Mouse (Mus musculus) T-helper 17 cell (primary cell): ENCODE data around the gene Calhm5.

ENCODE experiments used
- in situ Hi-C, 2 experiments: fragments of 300-600 bp; cut with MboI, MseI; formaldehyde crosslinking; loops; 1 replicate in 1 of 2; 2 replicates in 1 of 2; pipeline ENCODE4 v1.15.1; 2025; ENCODE audit warnings: high pct_unique_total_duplicates in 2 of 2

The Calhm5 gene

GRCm38 (mm10) chr10:34096418-34096883 is at the start of gene Calhm5:
TSS of gene Calhm5 (minus strand) at chr10:34096519.
- in situ Hi-C loops, result no loop called here

DNA sequence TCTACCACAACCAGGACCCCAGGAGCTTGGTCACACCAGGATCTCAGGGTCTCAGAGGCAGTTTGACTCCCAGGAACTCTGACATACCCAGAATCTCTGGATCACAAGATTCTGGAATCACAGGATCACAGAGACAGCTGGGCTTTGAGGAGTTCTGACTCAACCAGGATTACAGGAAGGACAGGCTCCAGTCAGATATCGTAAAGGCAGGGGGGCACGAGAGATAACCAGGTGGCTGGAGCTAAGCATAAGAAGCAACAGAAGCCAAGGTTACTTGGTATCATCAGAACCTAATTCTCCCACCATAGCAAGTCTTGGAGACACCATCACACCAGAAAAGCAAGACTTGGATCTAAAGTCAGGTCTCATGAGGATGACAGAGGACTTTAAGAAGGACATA is 45.4 kb upstream of the Calhm5 start:
- in situ Hi-C loops, result loop anchor here in 1 of 2 experiments (10.0 kb wide), 1 partner anchor 193 kb away; no protein-coding TSS in a partner anchor

- in situ Hi-C loops, result loop anchor here in 1 of 2 experiments (10.0 kb wide), 1 partner anchor 195 kb away; no protein-coding TSS in a partner anchor
Measured at GRCm38 (mm10) chr10:34139768-34140167, 43.4 kb upstream of the Calhm5 start.

GRCm38 (mm10) chr10:34138027-34138426 is 41.7 kb upstream of the Calhm5 start:
- in situ Hi-C loops, result no loop called here

DNA sequence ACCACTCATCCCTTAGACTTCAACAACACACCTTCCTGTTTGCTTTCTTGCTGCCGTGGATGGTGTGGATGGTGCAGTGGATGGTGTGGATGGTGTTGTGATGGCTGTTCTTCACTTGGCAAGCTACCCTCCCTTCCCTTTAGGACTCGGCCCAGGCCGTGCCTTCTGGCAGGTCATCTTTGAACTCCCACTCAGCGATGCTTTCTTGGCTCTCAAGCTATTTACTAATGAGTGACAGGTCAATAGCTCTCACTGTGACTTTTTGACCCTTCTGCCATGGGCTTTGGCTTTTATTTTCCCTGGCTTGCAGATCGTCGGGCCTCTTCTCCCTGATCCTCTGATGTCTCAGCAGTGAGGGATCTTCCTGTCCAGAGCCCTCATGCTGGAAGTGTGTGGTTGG is 40.1 kb upstream of the Calhm5 start:
- in situ Hi-C loops, result no loop called here

DNA sequence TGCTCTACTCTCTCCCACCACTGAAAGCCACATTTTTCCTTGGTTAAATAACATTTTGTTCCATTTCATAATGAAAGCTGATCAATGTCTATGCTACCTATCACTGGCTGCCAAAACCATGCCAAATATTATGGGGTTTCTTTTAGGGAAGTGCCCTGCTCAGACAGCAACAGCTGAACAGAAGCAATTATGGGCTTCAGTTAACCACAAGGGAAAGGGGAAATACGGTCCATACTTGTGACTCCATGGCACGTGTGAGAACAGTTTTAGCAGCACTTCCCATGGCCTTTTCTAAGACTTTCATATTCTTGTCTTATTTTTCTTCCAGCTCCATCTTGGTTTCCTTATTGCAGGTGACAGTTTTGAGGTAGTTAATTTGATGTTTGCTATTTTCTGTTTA is 35.0 kb upstream of the Calhm5 start:
- in situ Hi-C loops, result no loop called here

GRCm38 (mm10) chr10:34128391-34128790 is 32.1 kb upstream of the Calhm5 start:
- in situ Hi-C loops, result no loop called here

DNA sequence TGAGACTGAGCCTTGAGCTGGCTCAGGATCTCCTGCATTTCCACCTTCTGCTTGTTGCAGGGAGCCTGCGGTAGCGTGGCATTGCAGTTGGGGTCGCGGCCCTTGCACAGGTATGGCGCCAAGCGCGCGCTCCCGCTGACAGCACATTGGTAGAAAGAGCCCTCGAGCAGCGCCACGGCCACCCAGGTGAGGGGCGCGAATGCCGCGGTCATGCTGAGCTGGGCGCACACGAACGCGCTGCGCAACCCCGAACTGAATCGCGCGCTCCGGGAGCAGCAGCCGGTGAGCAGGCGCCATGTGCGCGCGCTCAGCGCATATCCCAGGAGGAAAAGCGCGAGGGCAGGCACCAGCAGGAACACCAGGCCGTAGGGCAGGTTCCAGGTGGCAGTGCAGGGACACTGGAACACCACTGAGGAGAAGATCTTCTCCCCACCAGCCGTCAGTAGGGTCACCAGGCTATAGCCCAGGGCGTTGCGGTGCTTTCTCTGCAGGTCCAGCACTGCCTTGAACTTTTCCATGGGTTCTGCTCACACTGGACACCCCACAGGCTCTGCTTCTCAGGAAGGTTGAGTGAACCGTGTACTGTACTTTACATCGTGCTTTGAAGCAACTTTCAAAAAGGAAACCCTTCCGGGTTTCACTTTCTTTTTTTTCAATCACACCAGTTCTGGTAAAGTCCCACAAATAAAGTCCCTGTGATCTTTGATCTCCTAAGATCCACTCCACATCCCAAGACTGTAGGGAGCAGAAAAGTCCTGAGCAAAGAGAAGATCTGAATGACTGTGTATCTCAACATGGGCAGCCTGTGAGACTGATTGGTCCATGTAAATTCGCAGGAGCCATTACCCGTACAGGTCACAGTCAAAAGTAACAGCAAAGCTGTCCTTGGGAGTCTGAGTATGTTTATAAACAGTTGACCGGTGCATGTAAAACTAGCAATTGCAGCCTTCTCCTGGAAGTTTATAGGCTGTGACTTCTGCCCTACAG is 31.4 kb upstream of the Calhm5 start, which contains the start of gene Calhm6:
Calhm6 (minus strand) TSS at position 593 of the 987 bp plus-strand sequence.
- in situ Hi-C loops, result no loop called here

- in situ Hi-C loops, result no loop called here
Measured at GRCm38 (mm10) chr10:34118421-34118820, 22.1 kb upstream of the Calhm5 start.

- in situ Hi-C loops, result no loop called here
Measured at GRCm38 (mm10) chr10:34117770-34118169, 21.5 kb upstream of the Calhm5 start.

GRCm38 (mm10) chr10:34117131-34117530 is 20.8 kb upstream of the Calhm5 start:
- in situ Hi-C loops, result no loop called here

- in situ Hi-C loops, result no loop called here
Measured at GRCm38 (mm10) chr10:34111964-34112738, 15.8 kb upstream of the Calhm5 start.

- in situ Hi-C loops, result no loop called here
Measured at GRCm38 (mm10) chr10:34110863-34111465, 14.6 kb upstream of the Calhm5 start.

DNA sequence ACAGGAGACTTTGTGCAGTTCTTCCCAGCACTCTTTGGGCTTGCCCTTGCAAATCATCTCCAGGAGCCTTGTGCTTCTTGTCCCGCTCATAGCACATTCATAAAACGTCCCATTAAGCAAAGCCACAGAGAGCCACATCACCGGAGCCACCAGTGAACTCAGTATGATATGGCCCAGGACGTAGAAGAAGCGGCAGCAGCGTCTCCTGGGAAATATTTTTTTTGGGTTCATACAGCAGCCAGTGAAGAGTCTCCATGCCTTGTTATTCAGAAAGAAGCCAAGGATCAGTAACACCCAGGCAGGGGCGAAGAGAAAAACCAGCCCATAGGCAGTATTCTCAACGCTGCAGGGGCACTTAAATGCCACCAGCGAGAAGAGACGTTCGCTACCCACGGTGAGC is 355 bp downstream of the Calhm5 start:
- in situ Hi-C loops, result no loop called here

- in situ Hi-C loops, result no loop called here
Measured at GRCm38 (mm10) chr10:34095147-34095546, 1.2 kb downstream of the Calhm5 start.

- in situ Hi-C loops, result no loop called here
Measured at GRCm38 (mm10) chr10:34091888-34092287, 4.4 kb downstream of the Calhm5 start.

- in situ Hi-C loops, result no loop called here
Measured at GRCm38 (mm10) chr10:34090481-34090880, 5.8 kb downstream of the Calhm5 start.

- in situ Hi-C loops, result no loop called here
Measured at GRCm38 (mm10) chr10:34089517-34089916, 6.8 kb downstream of the Calhm5 start.

- in situ Hi-C loops, result no loop called here
Measured at GRCm38 (mm10) chr10:34088515-34088914, 7.8 kb downstream of the Calhm5 start.

DNA sequence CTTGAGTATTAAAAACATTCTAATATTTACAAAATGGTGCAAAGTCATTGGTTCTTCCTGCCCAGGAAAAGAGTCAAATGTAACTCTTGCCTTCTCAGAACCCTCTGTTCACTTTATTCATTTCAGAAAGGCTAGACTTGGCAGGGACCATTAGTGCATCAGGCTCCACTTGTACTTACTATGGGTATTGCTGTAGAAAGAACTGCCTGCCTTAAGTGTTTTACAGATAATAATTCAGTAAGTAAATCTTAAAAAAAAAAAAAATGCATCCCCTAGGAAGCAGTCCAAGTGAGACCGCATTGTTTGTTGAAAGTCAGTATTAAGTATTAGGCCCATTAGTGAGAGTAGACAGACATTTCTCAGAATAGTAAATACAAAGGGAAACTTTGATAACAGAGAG is 9.8 kb downstream of the Calhm5 start:
- in situ Hi-C loops, result no loop called here

- in situ Hi-C loops, result no loop called here
Measured at GRCm38 (mm10) chr10:34074522-34075200, 21.7 kb downstream of the Calhm5 start.
